Comparison of ENCODE assay signal across 9 mouse cellular contexts in genomic region chr4:117982706-117983105, GRCm38 (mm10). TPM values are rescaled to one million over a fixed set of nuclear protein-coding genes. Genes with fewer than 3 reads are reported as not detected.
DNase-seq lines count a peak whose midpoint lies in the region; ATAC-seq lines count a peak whose summit lies in the region.
"Had no signal": no experiment of that assay in that cellular context is flagged by ENCODE, and none has a peak within 500 bp of the region (broad histone marks: within the 10 kb centered on the region; RNA-seq: fewer than 3 reads in every experiment).

No protein-coding gene starts in this region.

- H3K9me3 ChIP-seq in stomach, embryonic 15.5 days: no peaks in the 10 kb centered on the region
- no peaks in the 10 kb centered on the region for H3K9me3 ChIP-seq in hindbrain, embryonic 14.5 days (ENCODE audit: control insufficient read depth, low read length)
- H3K9me3 ChIP-seq: neural tube, embryonic 13.5 days had no signal

- ATAC-seq in stomach, embryonic 15.5 days (ENCODE audit: insufficient read depth, low FRiP score, low read depth): no peak
- no peak for ATAC-seq in hindbrain, embryonic 14.5 days (ENCODE audit: low FRiP score)

- WGBS in stomach, embryonic 15.5 days: 57% methylated on average over 7 of the region's 7 CpGs
- 60% methylated on average over 7 of the region's 7 CpGs for WGBS in hindbrain, embryonic 14.5 days

- peak; percentile 67 for DNase-seq in adrenal gland, adult 2 months
- DNase-seq in adrenal gland, adult 18-20 months (ENCODE audit: low spot score in 2 of 2): no peak
- DNase-seq in urinary bladder, postnatal 14 days (ENCODE audit: low spot score): peak; percentile 76
- DNase-seq in urinary bladder, postnatal 25 days (ENCODE audit: low spot score): no peak
- peak; percentile 60 to 61 for DNase-seq in left cerebral cortex, adult 9 months (ENCODE audit: low spot score in 2 of 2)
- no peak for DNase-seq in spleen, adult 12 weeks (ENCODE audit: low spot score)
- DNase-seq in hindbrain, embryonic 14.5 days (ENCODE audit: low spot score): no peak

- no peaks in the 10 kb centered on the region for H3K36me3 ChIP-seq in stomach, embryonic 15.5 days
- H3K36me3 ChIP-seq in hindbrain, embryonic 14.5 days (replicated peaks; ENCODE audit: control insufficient read depth, insufficient read depth): no peaks in the 10 kb centered on the region
- H3K36me3 ChIP-seq: neural tube, embryonic 13.5 days had no signal

- no peaks in the 10 kb centered on the region for H3K27me3 ChIP-seq in stomach, embryonic 15.5 days (replicated peaks)
- H3K27me3 ChIP-seq in hindbrain, embryonic 14.5 days (ENCODE audit: control insufficient read depth, insufficient read depth, low read length): no peaks in the 10 kb centered on the region
- H3K27me3 ChIP-seq: neural tube, embryonic 13.5 days had no signal

- no peak overlapping the region for H3K9ac ChIP-seq in stomach, embryonic 15.5 days
- no peak overlapping the region for H3K9ac ChIP-seq in hindbrain, embryonic 14.5 days
- H3K9ac ChIP-seq: neural tube, embryonic 13.5 days had no signal

- no peak overlapping the region for H3K4me3 ChIP-seq in stomach, embryonic 15.5 days (replicated peaks)
- H3K4me3 ChIP-seq in hindbrain, embryonic 14.5 days (replicated peaks; ENCODE audit: low read length): no peak overlapping the region
- H3K4me3 ChIP-seq: neural tube, embryonic 13.5 days had no signal

- H3K4me2 ChIP-seq in stomach, embryonic 15.5 days: no peak overlapping the region
- H3K4me2 ChIP-seq in hindbrain, embryonic 14.5 days (replicated peaks): no peak overlapping the region
- H3K4me2 ChIP-seq: neural tube, embryonic 13.5 days had no signal

- H3K4me1 ChIP-seq in stomach, embryonic 15.5 days: peaks cover 22% of the 10 kb centered on the region
- 0 out of 2 replicates have a peak, but pooled peaks cover 3% of the 10 kb centered on the region for H3K4me1 ChIP-seq in hindbrain, embryonic 14.5 days (replicated peaks; ENCODE audit: control insufficient read depth, insufficient read depth, low read length)
- H3K4me1 ChIP-seq: neural tube, embryonic 13.5 days had no signal

- H3K27ac ChIP-seq in stomach, embryonic 15.5 days: peak overlapping the region; percentile 40; the same call in 1 of the 2 replicates
- H3K27ac ChIP-seq in hindbrain, embryonic 14.5 days: no peak overlapping the region
- H3K27ac ChIP-seq: neural tube, embryonic 13.5 days had no signal

RNA-seq across cellular contexts. Expression of gene Artn, which starts 53.1 kb away (rescaled TPM):
- under 1 TPM in 1 of 2 experiments, not detected in 1; 0.41 TPM for total RNA-seq in adrenal gland, adult 2 months (2021)
- 0.43 and 0.52 TPM in 2 replicates for polyA plus RNA-seq in adrenal gland, adult 2 months (2012; rRNA removed)
- under 1 TPM in 1 of 2 experiments, not detected in 1; 0.38 TPM for total RNA-seq in adrenal gland, adult 18-20 months (2021)
- 6.9 and 7.0 TPM in 2 replicates for polyA plus RNA-seq in stomach, embryonic 15.5 days (2015; fragmentation: Nextera tagmentation; extraction: Ambion mirVana)
- 0.95 and 0.96 TPM in 2 replicates for polyA plus RNA-seq in hindbrain, embryonic 14.5 days (2014; fragmentation: Nextera tagmentation; extraction: Ambion mirVana)

Comparison
In these comparisons a context has a peak if more than half of its experiments do, and no peak if none do; other contexts are left out.
1. DNase-seq: peak in adrenal gland, adult 2 months (single experiment), urinary bladder, postnatal 14 days (single experiment) and left cerebral cortex, adult 9 months (2 of 2); none in adrenal gland, adult 18-20 months (0 of 2), urinary bladder, postnatal 25 days (single experiment), spleen, adult 12 weeks (single experiment) and hindbrain, embryonic 14.5 days (single experiment).